Mouse (Mus musculus): ENCODE measurements around the gene Csgalnact2.

The Csgalnact2 gene

GRCm38 (mm10) chr6:118138731-118139709, at the start of gene Csgalnact2:
TSS of gene Csgalnact2 (minus strand) at chr6:118139140.
- in situ Hi-C loops (cut with MboI, MseI): loop anchor here in 1 of 2 experiments (10.0 kb wide), 1 partner anchor 294 kb away; the partner anchor contains the start of gene Zfp637

GRCm38 (mm10) chr6:118188599-118188998, 49.7 kb upstream of the Csgalnact2 start:
- in situ Hi-C loops (cut with MboI, MseI): loop anchor here in 1 of 2 experiments (5.0 kb wide), 1 partner anchor 96 kb away; no protein-coding TSS in a partner anchor

- in situ Hi-C loops (cut with MboI, MseI): loop anchor here in 1 of 2 experiments (5.0 kb wide), 1 partner anchor 95 kb away; no protein-coding TSS in a partner anchor
These were observed 48.3 kb upstream of the Csgalnact2 start for GRCm38 (mm10) chr6:118187285-118187641.

DNA sequence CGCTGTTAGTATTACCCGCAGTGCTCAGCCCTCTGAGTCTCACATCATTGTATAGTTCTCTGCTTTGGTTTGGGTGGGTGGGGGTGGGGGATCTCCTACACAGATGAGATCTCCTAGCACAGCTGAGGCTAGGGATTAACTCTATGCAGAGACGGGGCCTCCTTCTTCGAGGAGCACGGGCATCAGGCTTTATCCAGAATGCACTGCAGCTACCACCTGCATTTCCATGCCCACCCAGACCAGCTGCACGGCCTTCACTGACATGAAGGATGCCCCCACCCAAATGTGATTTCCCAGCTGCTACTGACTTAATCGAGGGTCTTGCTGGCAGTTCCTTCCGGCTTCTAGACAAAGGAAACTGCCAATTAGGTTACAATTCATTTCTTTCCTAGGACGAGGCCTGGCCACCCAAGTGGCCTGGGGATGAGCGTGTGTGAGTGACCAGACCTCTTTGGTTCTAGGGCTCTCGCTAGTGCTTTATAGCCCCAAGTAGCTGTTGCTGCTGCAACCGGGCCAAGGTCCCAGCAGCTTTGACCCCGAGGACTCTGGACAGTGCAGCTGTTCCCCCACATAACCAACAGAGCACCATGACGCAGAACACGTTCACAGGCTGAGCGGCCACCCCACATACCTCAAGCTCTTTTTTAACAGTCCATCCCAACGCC, 47.8 kb upstream of the Csgalnact2 start:
- in situ Hi-C loops (cut with MboI, MseI): loop anchor here in 1 of 2 experiments (5.0 kb wide), 1 partner anchor 94 kb away; no protein-coding TSS in a partner anchor

- in situ Hi-C loops (cut with MboI, MseI): loop anchor here in 1 of 2 experiments (5.0 kb wide), 2 partner anchors 53 to 198 kb away; no protein-coding TSS in a partner anchor
These were observed 45.2 kb upstream of the Csgalnact2 start for GRCm38 (mm10) chr6:118184126-118184525.

DNA sequence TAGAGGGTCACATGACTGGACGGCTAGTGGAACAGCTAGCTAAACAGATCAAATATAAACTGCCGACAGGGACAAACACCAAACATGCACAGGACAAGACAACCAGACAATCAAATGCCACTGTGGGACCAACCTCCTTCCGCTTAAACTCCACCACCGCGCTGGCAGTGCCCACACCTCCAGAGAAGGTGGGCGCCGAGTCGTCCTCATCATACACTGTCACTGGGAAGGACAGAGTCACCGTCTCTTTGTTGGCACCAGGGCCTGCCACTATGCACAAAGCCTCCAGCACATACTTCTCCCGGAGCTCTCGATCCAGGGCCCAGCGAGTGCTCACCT, 41.1 kb upstream of the Csgalnact2 start:
- in situ Hi-C loops (cut with MboI, MseI): loop anchor here in 1 of 2 experiments (5.0 kb wide), 2 partner anchors 57 to 202 kb away; no protein-coding TSS in a partner anchor

- in situ Hi-C loops (cut with MboI, MseI): loop anchor here in 1 of 2 experiments (5.0 kb wide), 2 partner anchors 58 to 203 kb away; no protein-coding TSS in a partner anchor
These were observed 40.6 kb upstream of the Csgalnact2 start for GRCm38 (mm10) chr6:118179316-118180084.

GRCm38 (mm10) chr6:118173975-118174328, 35.0 kb upstream of the Csgalnact2 start:
- in situ Hi-C loops (cut with MboI, MseI): loop anchor here in 1 of 2 experiments (5.0 kb wide), 1 partner anchor 208 kb away; no protein-coding TSS in a partner anchor

DNA sequence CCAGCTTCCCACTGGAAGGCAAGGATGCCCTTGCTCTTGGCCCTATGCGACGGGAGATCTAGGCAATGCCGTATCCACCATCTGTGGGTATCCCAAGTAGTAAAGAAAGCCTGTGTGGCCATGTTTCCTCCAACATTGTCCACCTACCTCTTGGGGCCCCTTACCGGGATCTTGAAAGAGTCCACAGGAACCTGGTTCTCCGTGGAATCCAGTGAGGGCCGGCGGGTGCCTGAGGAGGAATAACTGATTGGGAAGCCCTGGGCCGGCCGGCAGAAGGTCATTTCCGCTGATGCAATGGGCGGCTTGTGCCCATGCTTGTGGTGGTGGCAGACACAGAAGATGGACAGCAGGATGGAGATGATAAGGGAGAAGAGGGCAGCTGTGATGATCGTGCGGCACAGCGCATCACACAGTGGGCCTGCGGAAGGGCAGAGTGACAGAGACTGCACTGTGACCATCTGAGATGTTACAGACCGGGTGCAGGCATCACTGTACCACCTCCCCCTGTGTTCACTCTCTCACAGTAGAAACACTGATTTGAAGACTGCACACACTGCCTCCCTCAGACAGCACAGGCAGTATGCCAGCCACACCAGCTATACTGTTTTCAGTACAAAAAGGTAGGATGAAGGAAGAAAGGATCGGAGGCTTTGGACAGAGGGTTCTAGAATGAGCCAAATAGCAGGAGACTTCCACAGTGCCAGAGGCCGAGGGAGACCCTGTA, 34.5 kb upstream of the Csgalnact2 start:
- in situ Hi-C loops (cut with MboI, MseI): loop anchor here in 1 of 2 experiments (5.0 kb wide), 1 partner anchor 209 kb away; no protein-coding TSS in a partner anchor

DNA sequence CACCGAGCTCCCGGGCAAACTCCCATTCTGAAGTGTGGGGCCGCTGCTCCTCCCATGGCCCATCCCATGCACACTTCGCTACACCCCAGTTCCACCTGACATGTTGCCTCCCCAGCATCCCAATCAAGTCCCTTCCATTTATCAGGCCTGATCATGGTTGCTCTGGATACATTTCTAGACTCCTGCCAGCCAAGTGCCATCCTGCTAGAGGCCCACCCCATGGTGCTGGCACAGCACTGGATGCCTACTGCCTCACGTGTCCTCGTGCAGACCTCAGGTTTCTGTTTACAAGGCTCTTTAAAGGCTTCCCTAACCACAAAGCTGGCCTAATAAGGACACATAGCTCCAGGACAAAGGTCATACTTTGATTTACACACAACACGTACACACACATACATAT, 32.4 kb upstream of the Csgalnact2 start:
- in situ Hi-C loops (cut with MboI, MseI): loop anchor here in 1 of 2 experiments (5.0 kb wide), 1 partner anchor 211 kb away; no protein-coding TSS in a partner anchor

GRCm38 (mm10) chr6:118168106-118168505, 29.2 kb upstream of the Csgalnact2 start:
- in situ Hi-C loops (cut with MboI, MseI): no loop called here

DNA sequence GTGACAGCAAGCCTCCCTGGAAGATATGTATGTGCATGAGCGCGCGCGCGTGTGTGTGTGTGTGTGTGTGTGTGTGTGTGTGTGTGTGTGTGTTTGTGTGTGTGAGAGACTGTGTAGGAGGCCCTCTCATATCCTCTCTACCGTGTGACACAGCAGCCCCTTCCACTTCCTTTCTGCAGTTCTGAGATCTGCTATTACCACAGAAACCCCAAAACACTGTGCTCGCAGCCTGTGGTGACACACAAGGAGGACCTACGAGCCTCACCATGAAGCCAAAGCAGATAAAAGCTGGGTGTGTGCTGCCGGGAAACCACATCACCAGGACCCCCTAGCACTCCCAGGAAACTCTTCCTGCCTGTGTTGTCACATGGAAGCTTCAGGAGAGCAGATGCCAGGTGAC, 28.1 kb upstream of the Csgalnact2 start:
- in situ Hi-C loops (cut with MboI, MseI): no loop called here

DNA sequence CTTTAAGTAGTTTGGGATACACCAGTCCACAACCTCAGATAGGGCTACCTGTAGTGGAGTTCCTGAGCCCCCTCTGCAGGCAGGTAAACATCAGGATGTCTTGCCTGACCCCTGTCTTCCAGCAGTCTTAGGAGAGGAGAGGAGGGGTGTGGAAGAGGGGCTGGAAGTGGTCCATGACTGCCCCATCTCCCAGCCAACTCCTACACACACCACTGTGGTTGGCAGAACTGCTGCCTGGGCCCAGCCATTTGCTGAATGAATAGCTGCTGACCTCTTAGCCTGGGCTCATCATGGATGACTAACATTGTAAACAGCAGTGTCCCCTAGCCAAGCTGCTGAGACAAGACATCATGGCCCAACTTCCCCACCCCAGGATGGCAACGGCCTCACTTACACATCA, 26.6 kb upstream of the Csgalnact2 start:
- in situ Hi-C loops (cut with MboI, MseI): no loop called here

DNA sequence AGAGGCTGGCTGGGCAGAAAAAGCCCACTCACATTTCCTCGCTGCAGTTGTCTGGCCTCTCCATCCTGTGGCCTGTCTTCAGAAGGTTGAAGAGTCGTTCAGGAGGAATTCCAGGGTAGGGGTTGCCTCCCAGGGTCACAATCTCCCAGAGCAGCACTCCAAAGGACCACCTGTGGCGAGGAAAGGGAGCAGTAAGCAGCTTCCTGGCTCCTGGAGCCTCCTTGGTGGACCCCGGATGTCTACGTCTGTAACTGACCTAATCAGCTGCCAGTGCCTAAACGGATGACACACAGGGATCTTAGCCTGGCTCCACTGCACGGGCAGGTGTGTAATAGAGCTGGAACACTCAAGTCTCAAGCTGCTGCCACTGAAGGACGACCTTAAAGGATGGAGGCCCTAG, 25.8 kb upstream of the Csgalnact2 start:
- in situ Hi-C loops (cut with MboI, MseI): no loop called here

DNA sequence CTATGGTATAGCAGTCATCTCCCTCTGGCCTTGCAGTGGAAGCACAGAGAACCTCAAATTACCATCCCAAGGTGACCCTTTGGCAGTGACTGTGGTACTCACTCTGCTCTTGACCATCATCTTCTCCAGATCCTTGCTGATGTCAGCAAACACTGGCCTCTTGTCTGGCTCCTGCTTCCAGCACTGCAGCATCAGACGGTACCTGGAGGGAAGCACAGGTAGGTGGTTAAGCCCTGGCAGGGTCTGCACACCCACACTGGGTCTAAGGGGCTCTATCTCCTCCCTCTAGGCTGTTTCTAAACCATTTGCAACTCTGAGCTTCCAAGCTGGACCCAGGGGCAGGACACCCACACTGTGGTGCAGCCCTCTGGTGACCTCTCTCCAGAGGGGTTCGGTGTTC, 24.1 kb upstream of the Csgalnact2 start:
- in situ Hi-C loops (cut with MboI, MseI): no loop called here

GRCm38 (mm10) chr6:118162457-118163082, 23.6 kb upstream of the Csgalnact2 start:
- in situ Hi-C loops (cut with MboI, MseI): no loop called here

DNA sequence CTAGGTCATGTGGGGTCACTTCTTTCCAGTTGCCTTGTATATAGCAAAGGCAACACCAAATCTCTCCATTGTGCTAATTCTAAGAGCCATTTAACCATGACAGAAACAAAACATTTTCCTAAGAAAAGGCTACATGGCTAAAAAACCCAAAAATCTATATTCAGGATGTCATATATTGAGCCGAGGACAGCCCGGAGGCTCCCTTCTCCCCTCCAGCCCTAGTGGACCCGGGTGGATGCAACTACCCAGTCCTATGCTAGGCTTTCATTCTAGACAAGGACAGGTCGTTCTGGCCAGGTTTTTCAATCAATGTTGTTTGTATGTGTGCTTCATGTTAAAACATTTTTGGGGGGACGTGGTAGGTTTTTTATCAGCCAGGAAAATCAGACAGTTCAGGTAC, 14.2 kb upstream of the Csgalnact2 start:
- in situ Hi-C loops (cut with MboI, MseI): no loop called here

GRCm38 (mm10) chr6:118150988-118151387, 12.0 kb upstream of the Csgalnact2 start:
- in situ Hi-C loops (cut with MboI, MseI): no loop called here

- in situ Hi-C loops (cut with MboI, MseI): no loop called here
These were observed 11.6 kb upstream of the Csgalnact2 start for GRCm38 (mm10) chr6:118150538-118150937.

GRCm38 (mm10) chr6:118150128-118150527, 11.2 kb upstream of the Csgalnact2 start:
- in situ Hi-C loops (cut with MboI, MseI): no loop called here

Measured in T-helper 17 cell (primary cell).